Mouse (Mus musculus) cerebellum, adult 2 months (tissue): ENCODE measurements at regions not wholly inside any gene's neighbourhood (a gene's known extent, or its start where the extent isn't known, plus 50 kb on each side); places are given as distances from the start of the nearest gene placed in this dataset.
"Not testable (repeated sequence)": the region's sequence is repeated elsewhere in the genome, so short reads cannot be mapped to it uniquely, and the experiment has no call there.

Experiments used
- DNase-seq, 2 experiments: peaks; one replicate each; pipeline ENCODE4 v3.0.0; 2021
- H3K27ac ChIP-seq: fragments of 200-500 bp; 2 replicates; pipeline ENCODE4 v1.5.1; 2012; ENCODE audit warnings: low read length, control low read depth, inconsistent platforms; ENCODE audit not compliant: insufficient read depth
- H3K27me3 ChIP-seq: fragments of 200-500 bp; 2 replicates; pipeline ENCODE4 v1.6.1; 2012; ENCODE audit warnings: inconsistent platforms, mild to moderate bottlenecking, low read length, moderate library complexity; ENCODE audit not compliant: control insufficient read depth, insufficient read depth
- H3K4me1 ChIP-seq: fragments of 200-500 bp; 2 replicates; pipeline ENCODE4 v1.6.1; 2011; ENCODE audit warnings: low read length; ENCODE audit not compliant: control insufficient read depth, insufficient read depth
- H3K4me3 ChIP-seq: fragments of 200-500 bp; replicated peaks from 2 replicates; pipeline ENCODE3; 2011; ENCODE audit warnings: mild to moderate bottlenecking, low read depth, low read length, control low read depth; ENCODE audit not compliant: insufficient read depth
- CTCF ChIP-seq: fragments of 200-500 bp; IDR thresholded peaks from 2 replicates; pipeline ENCODE4 v1.5.1; 2011; ENCODE audit warnings: low read depth, mild to moderate bottlenecking, control low read depth, low read length, moderate library complexity, borderline replicate concordance; ENCODE audit not compliant: insufficient read depth
- POLR2A ChIP-seq: fragments of 200-500 bp; IDR thresholded peaks from 2 replicates; pipeline ENCODE4 v1.6.1; 2011; ENCODE audit warnings: low read length, control low read depth, borderline replicate concordance; ENCODE audit not compliant: insufficient read depth
- WGBS: fragments of 180-500 bp; shearing (Covaris S2); methylation state at CpG from one replicate; pipeline ENCODE4 v1.1.7; 2018; 5-methylcytosine and 5-hydroxymethylcytosine counted together

DNA sequence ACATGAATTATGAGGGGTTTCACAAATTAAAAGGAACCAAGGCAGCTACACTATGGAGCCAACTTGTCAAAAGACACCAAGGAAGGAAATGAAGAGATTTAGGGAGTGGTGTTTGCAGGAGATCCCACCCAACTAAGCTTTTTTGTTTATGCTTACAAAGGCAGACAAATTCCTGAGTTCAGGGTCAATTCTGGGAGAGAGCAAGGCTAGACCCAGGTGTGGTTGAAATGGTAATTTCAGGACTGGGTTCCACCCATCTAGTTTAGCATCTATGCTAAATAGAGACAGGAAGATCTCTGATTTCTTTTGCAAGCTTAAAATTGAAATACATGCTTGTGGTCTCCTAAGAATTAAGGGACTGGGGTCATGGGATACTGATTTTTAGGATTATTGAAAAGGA lies 286.0 kb upstream of the Pcdh17 start:
- no peaks in the 10 kb centered on the region for H3K4me1 ChIP-seq
- TF ChIP-seq POLR2A, result no peak
- no peak for TF ChIP-seq CTCF
- no peak overlapping the region for H3K27ac ChIP-seq
- H3K27me3 ChIP-seq, result no peaks in the 10 kb centered on the region
- no peak for DNase-seq
- no peak overlapping the region for H3K4me3 ChIP-seq

DNA sequence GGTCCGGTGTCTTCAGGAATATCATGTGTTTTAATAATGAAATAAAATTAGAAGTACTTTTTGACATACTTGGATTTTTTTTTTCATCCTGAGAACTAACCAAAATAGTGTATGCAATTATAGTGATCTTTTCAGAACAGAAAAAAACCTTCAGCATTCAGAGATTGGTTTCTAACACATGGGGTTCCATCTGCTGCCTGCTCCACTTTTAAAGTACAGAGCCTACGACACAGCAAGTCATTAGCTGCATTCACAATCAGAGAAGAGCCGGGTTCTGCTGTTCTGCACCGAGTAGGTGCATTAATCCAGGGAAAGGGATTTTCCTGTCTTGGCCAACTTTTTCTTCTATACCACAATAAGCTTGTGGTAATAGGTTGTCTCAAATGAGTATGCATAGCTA lies 267.9 kb upstream of the Pcdh17 start:
- peak in 1 of 2 experiments; percentile 0 for DNase-seq
- no peak overlapping the region for H3K4me3 ChIP-seq
- H3K4me1 ChIP-seq, result no peaks in the 10 kb centered on the region
- WGBS, result 74% methylated on average over 4 of the region's 4 CpGs
- H3K27me3 ChIP-seq, result no peaks in the 10 kb centered on the region
- no peak overlapping the region for H3K27ac ChIP-seq
- TF ChIP-seq CTCF, result no peak
- no peak for TF ChIP-seq POLR2A

DNA sequence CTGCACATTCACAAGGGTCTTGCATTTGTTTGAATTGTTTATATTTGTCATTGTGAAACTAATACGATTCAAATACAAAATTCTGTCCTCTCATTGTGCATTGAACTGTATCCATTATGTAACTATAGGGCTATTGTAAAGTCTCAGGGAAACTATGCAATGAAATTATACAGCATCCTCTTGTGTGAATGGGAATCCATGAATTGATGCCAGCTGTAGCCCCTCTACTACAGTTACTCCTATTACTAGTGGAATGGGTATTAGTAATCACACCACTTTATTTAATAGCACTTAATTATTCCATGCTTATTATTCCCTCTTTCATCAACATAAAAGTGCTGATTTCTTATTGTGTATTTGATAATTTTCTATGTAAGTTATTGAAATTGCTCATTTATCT lies 232.4 kb upstream of the Pcdh17 start:
- no peak for DNase-seq
- Histone ChIP-seq H3K4me3 (no peak overlapping the region), H3K27me3 (no peaks in the 10 kb centered on the region), H3K4me1 (no peaks in the 10 kb centered on the region), H3K27ac (no peak overlapping the region)
- no peak for TF ChIP-seq POLR2A
- no peak for TF ChIP-seq CTCF
- WGBS, result 78% methylated on average over 1 of the region's 1 CpGs

DNA sequence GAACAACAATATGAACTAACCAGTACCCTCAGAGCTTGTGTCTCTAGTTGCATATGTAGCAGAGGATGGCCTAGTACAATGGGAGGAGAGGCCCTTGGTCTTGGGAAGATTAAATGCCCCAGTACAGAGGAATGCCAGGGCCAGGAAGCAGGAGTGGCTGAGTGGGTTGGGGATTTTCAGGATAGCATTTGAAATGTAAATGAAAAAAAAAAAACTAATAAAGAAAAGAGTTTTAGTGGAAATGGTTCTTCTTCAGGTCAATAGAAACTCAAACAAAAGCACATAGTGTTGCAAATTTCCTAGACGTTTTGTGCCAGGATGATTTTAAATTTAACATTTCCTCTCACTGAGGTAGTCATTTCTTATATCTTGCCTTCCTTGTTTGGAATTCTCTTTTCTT lies 220.4 kb upstream of the Pcdh17 start:
- H3K27ac ChIP-seq, result no peak overlapping the region
- H3K27me3 ChIP-seq, result no peaks in the 10 kb centered on the region
- WGBS, result 59% methylated on average over 1 of the region's 1 CpGs
- no peak for DNase-seq
- H3K4me3 ChIP-seq, result no peak overlapping the region
- no peaks in the 10 kb centered on the region for H3K4me1 ChIP-seq
- TF ChIP-seq CTCF (no peak), POLR2A (no peak)

DNA sequence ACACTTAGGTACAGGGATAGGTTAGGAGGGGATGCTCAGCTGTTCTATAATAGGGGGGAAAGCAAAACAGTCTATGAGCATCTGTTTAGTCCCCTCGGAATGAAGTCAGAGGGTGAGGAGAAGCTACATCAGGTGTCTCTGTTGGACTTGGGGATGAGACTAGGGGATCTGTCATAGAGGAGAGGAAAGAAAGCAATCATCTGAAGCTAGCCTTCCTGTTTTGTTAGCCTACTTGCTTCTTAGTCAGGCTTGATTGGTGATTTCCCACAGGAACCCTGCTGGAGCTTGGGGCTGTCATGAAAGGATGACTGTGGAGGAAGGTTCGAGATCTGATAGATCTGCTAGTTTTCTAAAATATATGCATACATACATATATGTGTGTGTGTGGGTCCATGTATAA lies 219.4 kb upstream of the Pcdh17 start:
- no peak for TF ChIP-seq POLR2A
- TF ChIP-seq CTCF, result no peak
- Histone ChIP-seq H3K4me3 (no peak overlapping the region), H3K4me1 (no peaks in the 10 kb centered on the region), H3K27me3 (no peaks in the 10 kb centered on the region), H3K27ac (no peak overlapping the region)
- 71% methylated on average over 2 of the region's 2 CpGs for WGBS
- DNase-seq, result no peak

DNA sequence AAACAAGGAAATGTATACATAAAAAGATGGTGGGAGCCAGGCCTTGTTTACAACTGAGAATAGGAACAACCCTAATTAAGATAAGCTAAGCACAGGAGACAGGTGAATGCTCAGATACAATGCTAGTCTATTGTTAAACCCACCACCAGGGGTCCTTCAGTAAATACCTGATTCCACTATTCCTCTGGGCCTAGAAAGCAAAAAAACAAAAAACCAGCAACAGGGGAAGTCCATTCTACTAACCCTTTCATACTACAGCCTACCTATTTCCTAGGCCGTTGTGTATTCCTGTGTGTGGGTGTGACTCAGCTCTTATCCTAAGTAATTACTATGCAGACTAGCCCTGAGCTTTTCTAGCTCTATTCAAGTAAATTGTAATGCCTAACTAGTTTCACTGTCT lies 195.4 kb upstream of the Pcdh17 start:
- 74% methylated on average over 1 of the region's 1 CpGs for WGBS
- not testable (repeated sequence) for H3K27me3 ChIP-seq, H3K4me1 ChIP-seq, H3K27ac ChIP-seq, DNase-seq, H3K4me3 ChIP-seq

DNA sequence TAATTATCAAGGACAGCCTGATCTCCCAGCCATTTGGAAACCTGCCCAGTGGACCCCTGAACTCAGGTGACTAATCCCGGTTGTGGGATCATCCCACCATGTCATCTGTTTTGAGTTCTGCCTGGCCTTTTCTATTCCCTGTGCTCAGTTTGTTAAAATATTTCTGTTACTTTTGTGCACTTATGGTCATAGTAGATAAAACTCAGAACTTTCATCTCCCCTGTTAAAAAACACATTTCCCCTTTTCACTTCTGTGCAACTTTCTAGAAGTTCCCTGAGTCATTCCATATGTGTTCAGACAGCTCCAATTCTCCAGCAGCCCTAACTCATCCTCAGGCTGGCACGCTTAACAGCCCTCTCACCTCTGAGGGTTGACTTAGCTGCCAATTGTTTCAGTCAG lies 190.8 kb upstream of the Pcdh17 start:
- no peak overlapping the region for H3K27ac ChIP-seq
- H3K4me1 ChIP-seq, result no peaks in the 10 kb centered on the region
- no peak for DNase-seq
- no peak for TF ChIP-seq CTCF
- no peak for TF ChIP-seq POLR2A
- no peak overlapping the region for H3K4me3 ChIP-seq
- no peaks in the 10 kb centered on the region for H3K27me3 ChIP-seq
- 28% methylated on average over 2 of the region's 2 CpGs for WGBS

DNA sequence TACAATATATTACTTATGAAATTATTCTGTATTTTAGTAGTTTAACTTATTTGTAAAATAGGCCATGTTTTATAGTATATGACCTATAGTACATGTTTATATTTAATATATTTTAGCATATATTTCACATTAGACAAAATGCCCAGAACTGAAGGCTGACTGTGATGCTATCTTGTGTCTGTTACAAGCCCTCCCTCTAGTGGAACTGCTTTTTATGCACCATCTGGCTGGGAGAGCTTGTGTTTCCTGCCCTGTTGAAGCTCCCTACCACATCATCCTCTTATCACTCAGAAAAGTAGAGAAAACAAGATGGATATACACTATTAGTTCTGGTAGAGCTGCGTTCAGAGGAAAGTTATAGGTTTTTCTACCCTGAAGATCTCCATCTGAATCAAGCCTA lies 185.7 kb upstream of the Pcdh17 start:
- DNase-seq, result peak in 1 of 2 experiments; percentile 1
- WGBS, result 71% methylated on average over 1 of the region's 1 CpGs

DNA sequence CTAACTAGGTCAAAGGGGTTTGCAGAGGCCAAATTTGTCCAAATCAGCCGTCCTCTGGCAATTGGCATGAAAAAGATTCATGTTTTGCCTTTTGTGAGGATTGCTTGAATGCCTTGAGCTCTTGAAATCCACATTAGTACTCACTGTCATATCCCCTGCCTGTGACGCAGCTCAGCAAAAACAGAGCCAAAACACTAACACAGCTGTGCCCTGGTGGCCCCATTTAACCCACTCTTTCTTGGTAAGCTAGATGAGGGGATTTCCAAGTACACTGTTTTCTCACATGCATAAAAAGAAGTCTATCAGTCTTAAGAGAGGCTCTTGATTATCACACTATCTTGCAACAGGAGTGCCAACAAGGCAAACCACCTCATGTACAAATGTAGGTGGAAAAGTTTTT lies 184.7 kb upstream of the Pcdh17 start:
- no peak for TF ChIP-seq CTCF
- no peak for TF ChIP-seq POLR2A
- no peak overlapping the region for H3K27ac ChIP-seq
- no peak for DNase-seq
- H3K4me3 ChIP-seq, result no peak overlapping the region
- H3K4me1 ChIP-seq, result no peaks in the 10 kb centered on the region
- WGBS, result 41% methylated on average over 2 of the region's 2 CpGs
- no peaks in the 10 kb centered on the region for H3K27me3 ChIP-seq

More for the DNA sequence above, 185.7 kb upstream of the Pcdh17 start:
- H3K4me3 ChIP-seq, result no peak overlapping the region
- no peaks in the 10 kb centered on the region for H3K4me1 ChIP-seq
- no peaks in the 10 kb centered on the region for H3K27me3 ChIP-seq
- H3K27ac ChIP-seq, result no peak overlapping the region
- TF ChIP-seq CTCF (no peak), POLR2A (no peak)
